Mouse (Mus musculus): ENCODE measurements around the gene Negr1.

DNA sequence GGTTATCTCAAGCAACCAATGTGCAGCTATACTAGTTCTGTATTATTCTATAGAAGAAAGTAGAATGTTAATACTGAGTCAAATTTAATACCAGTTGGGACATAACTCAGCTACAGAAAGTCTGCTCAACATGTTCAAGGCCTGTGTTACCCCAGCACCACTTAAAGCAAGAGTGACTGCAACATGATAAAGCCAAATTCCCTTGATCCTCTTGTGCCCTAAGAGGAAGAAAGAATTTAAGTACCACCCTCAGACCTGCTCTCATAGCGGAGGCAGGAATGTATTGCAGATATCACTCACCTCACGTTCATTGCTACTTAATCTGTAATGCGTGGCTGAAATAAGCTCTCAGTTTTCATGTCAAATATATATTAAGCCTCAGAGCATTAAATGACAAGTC, 631.5 kb downstream of the Negr1 start:
- TF ChIP-seq CTCF (IDR thresholded peaks at IDR 0.05; ENCODE audit: low read depth, low read length) (no peak), GATA1 (IDR thresholded peaks at IDR 0.05; ENCODE audit: borderline replicate concordance, low read length) (no peak)
